Mouse (Mus musculus) hindbrain, embryonic 12.5 days (tissue): ENCODE measurements around the gene Tgfbi. TPM values are rescaled to one million over a fixed set of nuclear protein-coding genes. Genes with fewer than 3 reads are reported as not detected.
A peak's percentile ranks its signal among the peaks of the same experiment; 100 is the strongest.

Experiments
- ATAC-seq: fragments of 200-750 bp; cut with Nextera tagmentation; 2 replicates; pipeline ENCODE4 v1.8.0; 2017; ENCODE audit warnings: moderate TSS enrichment; ENCODE audit not compliant: low FRiP score
- H3K27ac ChIP-seq: fragments of 300-500 bp; sonication (generic); 2 replicates; pipeline ENCODE4 v1.5.1; 2016; ENCODE audit warnings: mild to moderate bottlenecking
- H3K27me3 ChIP-seq: fragments of 300-500 bp; sonication (generic); 2 replicates; pipeline ENCODE4 v1.6.1; 2016; ENCODE audit warnings: mild to moderate bottlenecking
- H3K36me3 ChIP-seq: fragments of 300-500 bp; sonication (generic); 2 replicates; pipeline ENCODE4 v1.6.1; 2016; ENCODE audit warnings: mild to moderate bottlenecking
- H3K4me1 ChIP-seq: fragments of 300-500 bp; sonication (generic); 2 replicates; pipeline ENCODE4 v1.6.1; 2016
- H3K4me2 ChIP-seq: fragments of 300-500 bp; sonication (generic); replicated peaks from 2 replicates; pipeline ENCODE4 v1.6.1; 2016; ENCODE audit warnings: mild to moderate bottlenecking
- H3K4me3 ChIP-seq: fragments of 300-500 bp; sonication (generic); 2 replicates; pipeline ENCODE4 v1.5.1; 2016; ENCODE audit warnings: mild to moderate bottlenecking
- H3K9ac ChIP-seq: fragments of 300-500 bp; sonication (generic); 2 replicates; pipeline ENCODE4 v1.6.1; 2016; ENCODE audit warnings: mild to moderate bottlenecking, moderate library complexity
- H3K9me3 ChIP-seq: fragments of 300-500 bp; sonication (generic); replicated peaks from 2 replicates; pipeline ENCODE4 v1.6.1; 2016; ENCODE audit warnings: mild to moderate bottlenecking
- WGBS: fragments of 180-500 bp; shearing (Covaris S2); methylation state at CpG from one replicate; pipeline ENCODE4 v1.1.7; 2016; 5-methylcytosine and 5-hydroxymethylcytosine counted together
- polyA plus RNA-seq: library from polyadenylated mRNA; unstranded; fragments of >200 nt; fragmentation: Nextera tagmentation; extraction: Ambion mirVana; gene quantifications from 2 replicates; pipeline ENCODE4 v1.2.1, GENCODE M21; 2016

Gene Tgfbi
- polyA plus RNA-seq, 1 experiment from 2014 or later, result 65.5 TPM

DNA sequence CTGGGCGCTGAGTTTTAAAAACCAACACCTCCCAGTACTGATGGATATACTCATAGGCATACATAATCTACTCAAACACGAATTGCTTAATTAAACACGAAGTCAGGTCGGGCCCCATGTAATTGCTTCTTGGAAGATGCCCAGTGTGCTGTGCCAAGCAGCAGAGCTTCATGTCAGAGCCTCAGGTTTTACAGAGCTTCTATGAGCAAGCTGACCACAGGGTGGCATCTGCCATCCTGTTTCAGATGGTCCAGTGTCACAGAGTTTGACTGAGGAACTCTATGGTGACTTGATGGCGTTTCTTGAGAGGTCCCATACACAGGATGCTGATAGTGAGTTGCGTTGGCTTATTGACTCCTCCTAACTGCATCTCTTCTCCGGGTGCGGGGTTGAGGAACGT lies 6.5 kb downstream of the Tgfbi start:
- Histone ChIP-seq H3K36me3 (no peaks in the 10 kb centered on the region), H3K27ac (no peak overlapping the region), H3K4me3 (no peak overlapping the region), H3K9ac (no peak overlapping the region), H3K4me2 (no peak overlapping the region), H3K9me3 (no peaks in the 10 kb centered on the region), H3K4me1 (peaks cover 27% of the 10 kb centered on the region), H3K27me3 (0 out of 2 replicates have a peak, but pooled peaks cover 12% of the 10 kb centered on the region)
- WGBS, result 82% methylated on average over 9 of the region's 9 CpGs
- ATAC-seq, result no peak

DNA sequence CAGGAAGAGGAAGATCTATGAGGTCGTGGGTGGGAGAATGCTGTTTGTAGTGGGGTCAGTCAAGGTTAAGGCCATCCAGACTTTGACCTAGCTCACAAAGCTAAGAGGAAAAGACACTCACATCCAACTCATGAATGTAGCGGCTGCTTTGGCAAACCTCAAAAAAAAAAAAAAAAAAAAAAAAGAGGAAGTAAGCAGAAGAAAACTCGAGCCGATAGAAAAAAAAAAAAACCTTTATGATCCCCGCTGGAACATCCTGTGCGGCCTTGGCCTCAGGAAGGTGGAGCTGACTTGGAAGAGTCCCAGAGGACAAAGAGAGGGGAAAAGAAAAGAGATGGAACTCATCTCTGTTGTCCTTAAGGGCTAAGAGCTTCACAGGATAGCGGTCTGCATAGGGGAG lies 7.1 kb downstream of the Tgfbi start:
- Histone ChIP-seq H3K36me3 (no peaks in the 10 kb centered on the region), H3K4me1 (peaks cover 27% of the 10 kb centered on the region), H3K9ac (no peak overlapping the region), H3K9me3 (no peaks in the 10 kb centered on the region), H3K4me2 (no peak overlapping the region), H3K27me3 (0 out of 2 replicates have a peak, but pooled peaks cover 10% of the 10 kb centered on the region), H3K27ac (no peak overlapping the region), H3K4me3 (no peak overlapping the region)
- ATAC-seq, result no peak
- WGBS, result 70% methylated on average over 7 of the region's 7 CpGs

DNA sequence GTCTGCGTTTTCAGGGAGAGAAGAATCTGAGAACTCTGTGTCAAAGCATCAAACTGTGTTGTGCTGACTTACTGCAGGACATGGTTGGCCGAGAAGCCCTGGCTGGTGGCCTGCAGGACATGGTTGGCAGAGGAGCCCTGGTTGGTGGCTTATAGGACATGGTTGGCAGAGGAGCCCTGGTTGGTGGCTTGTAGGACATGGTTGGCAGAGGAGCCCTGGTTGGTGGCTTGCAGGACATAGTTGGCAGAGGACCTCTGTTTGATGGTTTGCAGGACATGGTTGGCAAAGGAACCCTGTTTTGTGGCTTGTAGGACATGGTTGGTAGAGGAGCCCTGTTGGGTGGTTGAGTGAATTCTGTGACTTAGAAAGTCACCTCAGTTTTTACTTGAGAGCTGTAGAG lies 7.9 kb downstream of the Tgfbi start:
- Histone ChIP-seq H3K36me3 (no peaks in the 10 kb centered on the region), H3K27ac (no peak overlapping the region), H3K27me3 (0 out of 2 replicates have a peak, but pooled peaks cover 6% of the 10 kb centered on the region), H3K9me3 (no peaks in the 10 kb centered on the region), H3K4me1 (peaks cover 24% of the 10 kb centered on the region), H3K4me2 (no peak overlapping the region), H3K9ac (no peak overlapping the region), H3K4me3 (no peak overlapping the region)
- no peak for ATAC-seq
- WGBS, result 95% methylated on average over 2 of the region's 2 CpGs

DNA sequence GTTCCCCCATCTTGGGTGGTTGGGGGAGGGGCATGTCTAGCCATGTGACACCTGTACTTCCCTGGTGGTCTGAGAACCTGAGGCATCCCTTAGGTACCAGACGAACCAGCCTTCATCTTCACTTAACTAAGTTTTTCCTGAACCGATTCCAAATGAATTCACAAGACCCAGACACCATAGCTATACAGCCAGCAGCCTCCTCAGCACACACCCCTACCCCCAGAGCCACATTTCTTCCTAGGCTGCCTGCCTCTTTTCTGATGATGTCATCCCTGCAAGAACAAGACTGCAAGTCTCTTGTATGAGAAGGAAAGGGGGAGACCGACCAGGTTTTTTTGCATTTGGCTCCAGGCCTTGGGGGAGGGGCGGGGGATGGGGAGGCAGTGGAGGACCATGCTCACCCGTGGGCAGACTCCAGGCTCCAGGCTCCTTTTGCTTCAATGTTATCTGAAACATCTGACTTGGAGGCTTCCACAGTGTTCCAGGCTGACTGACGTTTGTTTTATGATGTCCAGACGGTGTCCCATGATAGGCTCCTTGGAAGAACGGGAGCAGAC lies 13.0 kb downstream of the Tgfbi start:
- WGBS, result 65% methylated on average over 8 of the region's 8 CpGs
- no peaks in the 10 kb centered on the region for H3K36me3 ChIP-seq
- H3K4me1 ChIP-seq, result peaks cover 10% of the 10 kb centered on the region
- no peaks in the 10 kb centered on the region for H3K27me3 ChIP-seq
- H3K27ac ChIP-seq, result no peak overlapping the region
- H3K9ac ChIP-seq, result no peak overlapping the region
- no peak overlapping the region for H3K4me2 ChIP-seq
- ATAC-seq, result no peak
- H3K4me3 ChIP-seq, result no peak overlapping the region
- H3K9me3 ChIP-seq, result no peaks in the 10 kb centered on the region

DNA sequence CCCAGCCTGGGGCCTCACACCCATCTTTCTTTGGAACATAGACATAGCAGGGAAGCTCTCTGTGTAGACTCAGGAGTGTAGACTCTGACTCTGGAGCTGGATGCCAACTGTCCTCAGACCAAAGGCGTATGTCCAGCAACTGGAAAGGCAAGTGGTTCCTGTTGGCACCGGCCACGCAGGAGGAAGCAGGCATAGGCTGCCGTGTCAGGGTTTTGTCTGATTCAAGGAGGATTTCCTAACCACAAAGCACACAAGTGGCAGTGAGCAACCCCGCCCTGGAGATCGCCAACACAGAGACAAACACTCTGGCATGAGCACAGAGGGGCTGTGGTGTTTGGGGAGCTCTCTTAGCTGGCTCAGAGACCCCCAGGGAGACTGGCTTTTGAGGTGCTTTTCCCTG lies 17.2 kb downstream of the Tgfbi start:
- Histone ChIP-seq H3K27ac (no peak overlapping the region), H3K4me2 (no peak overlapping the region), H3K36me3 (no peaks in the 10 kb centered on the region), H3K27me3 (no peaks in the 10 kb centered on the region), H3K4me3 (no peak overlapping the region), H3K9me3 (no peaks in the 10 kb centered on the region), H3K4me1 (peaks cover 10% of the 10 kb centered on the region), H3K9ac (no peak overlapping the region)
- 81% methylated on average over 6 of the region's 6 CpGs for WGBS
- ATAC-seq, result no peak

DNA sequence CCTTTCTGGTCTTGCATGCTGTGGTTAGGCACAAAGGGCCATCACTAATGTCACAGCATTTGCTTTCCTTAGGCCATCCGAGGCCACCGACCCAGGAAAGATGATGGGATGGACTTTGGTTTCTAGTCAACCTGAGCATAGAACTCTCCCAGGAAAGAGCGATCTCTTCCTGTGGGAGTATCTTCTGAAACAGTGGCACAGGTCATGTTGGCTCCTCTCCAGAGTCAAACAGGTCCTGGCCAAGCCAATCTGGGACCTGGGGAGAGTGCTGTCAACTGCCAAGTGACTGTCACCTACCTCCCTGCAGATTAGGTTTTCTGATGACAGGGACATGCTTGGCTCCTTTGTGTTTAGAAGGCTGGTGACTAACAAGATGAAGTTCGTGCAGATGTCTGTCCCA lies 20.8 kb downstream of the Tgfbi start:
- H3K27ac ChIP-seq, result no peak overlapping the region
- H3K9me3 ChIP-seq, result no peaks in the 10 kb centered on the region
- H3K36me3 ChIP-seq, result no peaks in the 10 kb centered on the region
- 88% methylated on average over 4 of the region's 4 CpGs for WGBS
- H3K9ac ChIP-seq, result no peak overlapping the region
- H3K4me3 ChIP-seq, result no peak overlapping the region
- no peak for ATAC-seq
- H3K4me2 ChIP-seq, result no peak overlapping the region
- H3K27me3 ChIP-seq, result no peaks in the 10 kb centered on the region
- peaks cover 11% of the 10 kb centered on the region; the same call in 1 of the 2 replicates for H3K4me1 ChIP-seq

DNA sequence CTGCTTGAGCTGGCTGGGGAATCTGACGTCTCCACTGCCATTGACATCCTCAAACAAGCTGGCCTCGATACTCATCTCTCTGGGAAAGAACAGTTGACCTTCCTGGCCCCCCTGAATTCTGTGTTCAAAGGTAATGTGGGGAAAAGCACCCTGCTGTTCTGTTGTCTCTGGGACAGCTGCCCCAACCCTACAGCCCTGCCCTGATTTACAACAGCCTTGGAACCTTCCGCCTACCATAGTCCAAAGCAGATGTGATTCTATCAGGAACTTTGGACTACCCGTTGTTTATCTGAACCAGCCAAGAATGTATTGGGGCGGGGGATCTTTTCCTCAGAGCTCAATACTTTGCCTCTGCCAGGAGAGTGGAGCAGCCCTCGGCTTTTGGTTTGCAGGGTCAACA lies 21.2 kb downstream of the Tgfbi start:
- 44% methylated on average over 6 of the region's 6 CpGs for WGBS
- H3K4me3 ChIP-seq, result no peak overlapping the region
- no peak overlapping the region for H3K9ac ChIP-seq
- no peak overlapping the region for H3K27ac ChIP-seq
- H3K36me3 ChIP-seq, result no peaks in the 10 kb centered on the region
- no peaks in the 10 kb centered on the region for H3K9me3 ChIP-seq
- no peak overlapping the region for H3K4me2 ChIP-seq
- H3K27me3 ChIP-seq, result no peaks in the 10 kb centered on the region
- no peak for ATAC-seq
- peaks cover 14% of the 10 kb centered on the region; the same call in 1 of the 2 replicates for H3K4me1 ChIP-seq

DNA sequence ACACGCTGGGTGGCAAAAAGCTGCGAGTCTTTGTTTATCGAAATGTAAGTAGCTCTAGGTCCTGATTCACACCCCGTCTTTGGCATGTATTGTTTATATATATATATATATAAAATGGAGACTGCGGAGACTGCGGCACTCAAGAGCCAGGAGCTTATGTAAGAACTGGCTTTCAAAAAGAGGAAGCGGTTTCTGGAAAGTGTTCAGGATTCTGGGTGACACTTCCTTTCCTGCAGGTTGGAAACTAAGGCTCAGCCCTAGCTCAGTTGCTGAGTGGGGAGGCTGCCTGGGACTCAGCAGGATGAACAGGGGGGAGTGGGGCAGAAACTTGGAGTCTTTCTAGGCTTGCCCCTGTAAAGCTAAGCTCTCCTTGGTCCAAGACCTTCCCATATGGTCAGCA lies 22.0 kb downstream of the Tgfbi start:
- no peaks in the 10 kb centered on the region for H3K9me3 ChIP-seq
- H3K4me3 ChIP-seq, result no peak overlapping the region
- H3K27ac ChIP-seq, result no peak overlapping the region
- ATAC-seq, result no peak
- no peaks in the 10 kb centered on the region for H3K27me3 ChIP-seq
- H3K36me3 ChIP-seq, result no peaks in the 10 kb centered on the region
- 93% methylated on average over 7 of the region's 7 CpGs for WGBS
- no peak overlapping the region for H3K4me2 ChIP-seq
- H3K4me1 ChIP-seq, result peaks cover 14% of the 10 kb centered on the region; the same call in 1 of the 2 replicates
- H3K9ac ChIP-seq, result no peak overlapping the region

DNA sequence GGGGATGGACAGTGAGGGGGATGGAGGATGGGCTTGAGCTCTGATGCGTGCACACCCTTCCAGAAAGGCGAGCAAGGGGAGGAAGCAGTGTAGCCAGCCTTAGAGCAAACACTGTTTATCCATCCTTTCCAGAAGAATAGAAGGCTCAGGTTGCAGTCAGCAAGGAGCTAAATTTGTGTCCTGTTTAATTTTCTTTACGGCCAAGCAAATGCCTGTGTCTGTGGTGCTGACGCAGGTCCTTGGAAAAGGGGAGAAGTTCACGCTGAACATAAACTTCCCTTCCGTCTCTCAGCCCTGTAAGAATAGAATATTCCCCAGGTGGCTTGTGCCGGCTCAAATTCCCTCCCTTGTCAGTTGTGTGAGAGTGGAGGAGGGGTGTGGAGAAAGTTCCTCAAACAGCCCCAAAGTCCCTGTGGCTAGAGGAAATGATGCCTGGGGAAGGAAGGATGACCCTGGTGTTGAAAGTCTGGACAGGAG lies 24.9 kb downstream of the Tgfbi start:
- Histone ChIP-seq H3K4me3 (no peak overlapping the region), H3K9me3 (no peaks in the 10 kb centered on the region), H3K27me3 (no peaks in the 10 kb centered on the region), H3K4me2 (no peak overlapping the region), H3K27ac (peak overlapping the region; percentile 45; the same call in 1 of the 2 replicates), H3K9ac (no peak overlapping the region), H3K36me3 (no peaks in the 10 kb centered on the region), H3K4me1 (peaks cover 19% of the 10 kb centered on the region)
- 29% methylated on average over 7 of the region's 7 CpGs for WGBS
- no peak for ATAC-seq

DNA sequence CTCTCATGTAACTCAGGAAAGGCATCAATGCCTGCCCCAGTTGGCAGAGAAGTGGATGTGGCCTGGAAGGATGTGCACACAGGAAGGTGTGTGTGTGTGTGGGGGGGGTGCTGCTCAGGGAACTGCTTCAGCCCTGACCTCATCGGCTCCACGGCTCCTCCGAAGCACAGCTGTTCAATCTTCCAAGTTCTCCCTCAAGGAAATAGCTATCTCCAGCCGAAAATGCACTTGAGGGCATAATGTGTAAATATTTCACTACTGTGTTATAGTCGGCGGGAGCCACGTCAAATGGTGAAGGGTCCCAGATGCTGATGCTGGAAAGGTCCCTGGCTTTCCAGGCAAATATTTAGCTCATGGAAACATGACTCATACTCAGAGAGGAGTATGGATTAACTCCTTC lies 25.6 kb downstream of the Tgfbi start:
- no peaks in the 10 kb centered on the region for H3K27me3 ChIP-seq
- WGBS, result 55% methylated on average over 7 of the region's 7 CpGs
- no peaks in the 10 kb centered on the region for H3K36me3 ChIP-seq
- peak overlapping the region; percentile 45 for H3K27ac ChIP-seq
- H3K4me2 ChIP-seq, result no peak overlapping the region
- H3K4me1 ChIP-seq, result peaks cover 19% of the 10 kb centered on the region
- no peak overlapping the region for H3K4me3 ChIP-seq
- H3K9me3 ChIP-seq, result no peaks in the 10 kb centered on the region
- ATAC-seq, result no peak
- no peak overlapping the region for H3K9ac ChIP-seq

DNA sequence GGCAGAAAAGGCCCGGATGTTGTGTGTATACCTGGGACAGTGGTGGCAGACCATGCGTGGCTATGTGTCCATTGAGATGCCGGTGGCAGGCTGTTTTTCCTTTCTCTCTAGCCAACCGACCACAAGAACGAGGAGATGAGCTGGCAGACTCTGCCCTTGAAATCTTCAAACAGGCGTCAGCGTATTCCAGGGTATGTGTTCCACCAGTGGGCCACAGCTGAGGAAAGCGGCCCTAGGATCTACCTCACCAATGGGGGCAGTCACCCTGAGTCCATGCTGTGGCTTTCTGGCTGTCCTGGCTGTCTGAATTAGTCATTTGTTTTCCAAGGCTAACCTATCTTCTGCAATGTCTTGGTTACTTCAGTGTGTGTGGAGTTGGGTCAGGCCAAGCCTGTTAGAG lies 27.7 kb downstream of the Tgfbi start:
- ATAC-seq, result no peak
- no peak overlapping the region for H3K4me2 ChIP-seq
- H3K4me1 ChIP-seq, result peaks cover 19% of the 10 kb centered on the region
- H3K4me3 ChIP-seq, result no peak overlapping the region
- 94% methylated on average over 8 of the region's 8 CpGs for WGBS
- no peak overlapping the region for H3K9ac ChIP-seq
- H3K36me3 ChIP-seq, result no peaks in the 10 kb centered on the region
- H3K27me3 ChIP-seq, result no peaks in the 10 kb centered on the region
- H3K27ac ChIP-seq, result no peak overlapping the region
- no peaks in the 10 kb centered on the region for H3K9me3 ChIP-seq

DNA sequence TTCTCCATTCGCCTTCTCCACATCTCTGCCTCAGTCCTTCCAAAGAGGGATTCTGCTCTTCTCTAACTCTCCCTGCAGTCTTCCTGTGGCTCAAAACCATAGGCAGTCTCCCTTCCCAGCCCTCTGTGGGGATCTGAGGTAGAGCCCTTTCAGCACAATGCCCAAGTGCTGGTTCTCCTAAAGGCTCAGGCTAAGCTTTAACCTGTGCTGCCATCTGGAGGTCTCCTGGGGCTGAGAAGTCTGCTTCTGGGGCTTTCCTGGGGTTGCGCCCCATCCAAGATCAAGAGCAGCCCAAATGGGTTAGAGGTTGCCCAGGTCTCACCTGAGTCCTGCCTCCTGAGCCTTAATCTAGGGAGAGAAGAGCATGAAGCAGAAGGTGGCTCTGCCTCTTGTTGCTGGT lies 32.4 kb downstream of the Tgfbi start:
- no peak overlapping the region for H3K9ac ChIP-seq
- H3K27me3 ChIP-seq, result no peaks in the 10 kb centered on the region
- ATAC-seq, result no peak
- H3K4me1 ChIP-seq, result peaks cover 6% of the 10 kb centered on the region; the same call in 1 of the 2 replicates
- H3K27ac ChIP-seq, result no peak overlapping the region
- H3K36me3 ChIP-seq, result no peaks in the 10 kb centered on the region
- no peak overlapping the region for H3K4me3 ChIP-seq
- H3K4me2 ChIP-seq, result no peak overlapping the region
- no peaks in the 10 kb centered on the region for H3K9me3 ChIP-seq
- WGBS, result 89% methylated on average over 2 of the region's 2 CpGs

DNA sequence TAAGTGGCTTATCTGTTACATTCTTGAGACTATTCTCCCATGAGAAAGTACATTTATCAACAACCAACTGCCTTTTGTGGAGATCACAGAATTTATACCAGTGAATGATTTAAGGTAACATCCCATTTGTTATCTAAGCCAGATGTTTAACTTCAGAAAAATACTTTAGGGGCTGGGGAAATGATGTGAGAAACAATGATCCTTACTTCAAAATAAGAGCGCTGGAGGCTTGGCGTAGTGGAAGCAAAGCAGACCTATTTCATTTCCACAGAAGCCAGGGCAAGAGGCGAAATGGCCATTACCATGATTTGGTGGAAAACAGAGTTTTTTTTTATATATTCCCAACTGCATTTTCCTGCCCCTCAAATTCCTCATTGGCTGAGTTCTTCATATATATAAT lies 34.7 kb downstream of the Tgfbi start:
- Histone ChIP-seq H3K27ac (no peak overlapping the region), H3K9ac (no peak overlapping the region), H3K4me2 (no peak overlapping the region), H3K4me3 (no peak overlapping the region), H3K9me3 (no peaks in the 10 kb centered on the region), H3K36me3 (no peaks in the 10 kb centered on the region), H3K27me3 (no peaks in the 10 kb centered on the region), H3K4me1 (peaks cover 15% of the 10 kb centered on the region)
- WGBS, result 79% methylated on average over 3 of the region's 3 CpGs
- no peak for ATAC-seq
